Mouse (Mus musculus) testis, adult 2 months (tissue): Measurements from ENCODE around the gene Rad54l2. TPM values are rescaled to one million over a fixed set of nuclear protein-coding genes. Genes with fewer than 3 reads are reported as not detected.
A peak's percentile ranks its signal among the peaks of the same experiment; 100 is the strongest.

ENCODE experiments used
- H3K27ac ChIP-seq: fragments of 200-500 bp; 2 replicates; pipeline ENCODE4 v1.5.1; 2012; ENCODE audit warnings: low read depth, low read length; ENCODE audit not compliant: control insufficient read depth, insufficient read depth
- H3K27me3 ChIP-seq: fragments of 200-500 bp; 2 replicates; pipeline ENCODE4 v1.6.1; 2012; ENCODE audit warnings: mild to moderate bottlenecking, low read length, moderate library complexity; ENCODE audit not compliant: control insufficient read depth, insufficient read depth
- H3K36me3 ChIP-seq: fragments of 200-500 bp; 2 replicates; pipeline ENCODE4 v1.6.1; 2012; ENCODE audit warnings: mild to moderate bottlenecking, low read length; ENCODE audit not compliant: control insufficient read depth, insufficient read depth
- H3K4me1 ChIP-seq: fragments of 200-500 bp; 2 replicates; pipeline ENCODE4 v1.6.1; 2012; ENCODE audit warnings: low read length; ENCODE audit not compliant: control insufficient read depth, insufficient read depth
- H3K4me3 ChIP-seq: fragments of 200-500 bp; 2 replicates; pipeline ENCODE4 v1.5.1; 2012; ENCODE audit warnings: low read depth, mild to moderate bottlenecking, low read length, moderate library complexity, mixed read lengths; ENCODE audit not compliant: control insufficient read depth
- CTCF ChIP-seq: fragments of 200-500 bp; IDR thresholded peaks from 2 replicates; pipeline ENCODE4 v1.5.1; 2012; ENCODE audit warnings: low read depth, mild to moderate bottlenecking, inconsistent platforms, low read length, moderate library complexity; ENCODE audit not compliant: control insufficient read depth, insufficient read depth, insufficient replicate concordance
- POLR2A ChIP-seq: fragments of 200-500 bp; IDR thresholded peaks from 2 replicates; pipeline ENCODE4 v1.6.1; 2012; ENCODE audit warnings: low read depth, mild to moderate bottlenecking, inconsistent platforms, low read length, moderate library complexity; ENCODE audit not compliant: control insufficient read depth
- polyA plus RNA-seq: library from polyadenylated mRNA; depleted of rRNA; stranded (reverse); fragments of >200 nt; gene quantifications from 2 replicates; pipeline ENCODE4 v1.2.3, GENCODE M21; 2012

Rad54l2 gene
- polyA plus RNA-seq, 1 experiment, result 18.2 TPM

DNA sequence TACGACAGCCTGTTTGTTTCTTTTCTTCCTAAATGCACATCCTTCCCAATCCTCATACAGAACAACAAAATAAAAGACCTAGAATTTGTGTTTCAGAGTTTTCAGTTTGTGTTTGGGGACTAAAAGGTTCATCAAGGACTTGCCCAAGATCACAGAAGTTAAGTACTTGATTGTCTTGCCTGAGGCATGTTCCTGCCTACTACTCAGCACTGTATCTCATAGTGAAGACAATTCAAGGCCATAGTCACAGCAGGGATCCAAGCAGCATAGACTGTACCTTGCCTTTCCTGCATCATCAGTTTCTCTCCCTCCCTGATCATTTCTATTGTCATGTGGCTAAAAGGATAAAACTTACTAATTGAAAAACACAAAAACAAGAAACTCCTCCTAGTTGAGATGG lies 49.0 kb downstream of the Rad54l2 start:
- no peaks in the 10 kb centered on the region for H3K36me3 ChIP-seq

DNA sequence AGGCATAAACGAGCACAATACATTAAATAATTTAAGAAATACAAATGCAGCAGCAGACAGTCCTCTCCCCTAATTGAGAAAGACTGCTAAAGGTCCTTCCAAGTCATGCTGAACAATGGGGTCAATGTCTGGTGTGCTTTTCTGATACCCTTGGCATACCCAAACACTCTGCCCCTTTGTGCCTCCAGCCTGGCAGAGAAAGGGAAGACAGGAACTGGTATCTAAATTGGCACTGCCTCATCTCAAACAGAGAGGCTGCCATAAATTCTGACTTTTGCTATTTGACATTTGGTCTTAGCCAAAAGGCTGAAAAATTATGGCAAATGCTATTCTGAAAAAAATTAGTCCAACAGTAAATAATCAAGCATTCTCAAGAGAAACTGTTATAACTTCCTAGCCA lies 49.9 kb downstream of the Rad54l2 start:
- Histone ChIP-seq H3K4me1 (no peaks in the 10 kb centered on the region), H3K27ac (no peak overlapping the region), H3K27me3 (no peaks in the 10 kb centered on the region), H3K4me3 (no peak overlapping the region), H3K36me3 (no peaks in the 10 kb centered on the region)
- TF ChIP-seq CTCF (no peak), POLR2A (no peak)

More for the DNA sequence above, 49.0 kb downstream of the Rad54l2 start:
- Histone ChIP-seq H3K27me3 (no peaks in the 10 kb centered on the region), H3K27ac (no peak overlapping the region), H3K4me1 (no peaks in the 10 kb centered on the region), H3K4me3 (no peak overlapping the region)
- no peak for TF ChIP-seq POLR2A
- TF ChIP-seq CTCF, result no peak

DNA sequence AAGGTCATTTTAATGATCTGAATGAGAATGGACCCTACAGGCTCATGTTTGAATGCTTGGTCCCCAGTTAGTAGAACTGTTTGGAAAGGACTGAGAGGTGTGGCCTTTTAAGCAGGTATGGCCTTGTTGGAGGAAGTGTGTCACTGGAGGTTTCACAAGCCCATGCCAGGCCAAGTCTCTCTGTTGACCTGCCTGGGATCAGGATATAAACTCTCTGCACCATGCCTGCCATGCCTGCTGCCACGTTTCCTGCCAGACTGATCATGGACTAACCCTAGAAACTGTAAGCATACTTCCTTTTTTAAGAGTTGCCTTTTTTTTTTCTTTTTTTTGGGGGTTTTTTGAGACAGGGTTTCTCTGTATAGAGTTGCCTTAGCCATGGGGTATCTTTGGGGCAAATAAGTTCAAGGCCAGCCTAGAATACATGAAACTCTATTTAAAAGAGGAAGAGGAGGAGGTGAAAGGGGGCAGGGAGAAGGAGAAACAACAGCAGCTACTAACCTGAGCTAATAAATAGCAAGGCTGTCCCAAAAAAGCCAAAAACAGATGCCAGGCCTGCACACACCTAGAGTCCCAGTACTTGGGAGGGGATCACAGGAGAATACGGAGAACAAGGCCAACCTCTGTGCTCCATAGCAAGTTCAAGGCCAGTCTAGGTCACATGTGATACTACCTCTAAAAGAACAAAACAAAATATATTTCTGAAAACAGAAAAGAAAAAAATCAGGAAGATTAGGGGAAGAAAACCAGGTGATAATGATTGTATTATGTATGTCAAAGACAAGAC lies 50.6 kb downstream of the Rad54l2 start:
- Histone ChIP-seq H3K27ac (no peak overlapping the region), H3K36me3 (no peaks in the 10 kb centered on the region), H3K4me1 (no peaks in the 10 kb centered on the region), H3K4me3 (no peak overlapping the region), H3K27me3 (no peaks in the 10 kb centered on the region)
- TF ChIP-seq POLR2A, result no peak

DNA sequence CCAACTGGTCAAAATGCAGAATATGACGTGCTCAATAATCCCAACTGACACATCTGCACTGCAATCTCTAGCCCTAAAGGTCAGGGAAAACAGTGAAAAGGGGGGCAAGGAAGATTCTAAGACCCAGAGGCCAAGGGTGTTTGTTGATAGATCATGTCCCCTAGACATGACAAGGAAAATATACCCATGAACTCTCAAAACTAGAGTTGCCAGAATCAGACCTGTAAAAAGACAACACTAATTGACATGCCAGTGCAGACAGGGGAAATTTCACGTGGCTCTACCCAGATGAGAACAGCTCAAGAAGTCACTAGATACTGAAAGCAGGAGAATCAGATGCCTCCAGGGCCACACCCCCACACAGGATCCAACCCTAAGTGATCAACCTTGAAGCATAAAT lies 55.3 kb downstream of the Rad54l2 start:
- no peak overlapping the region for H3K27ac ChIP-seq
- H3K4me1 ChIP-seq, result no peaks in the 10 kb centered on the region
- H3K4me3 ChIP-seq, result no peak overlapping the region
- H3K27me3 ChIP-seq, result no peaks in the 10 kb centered on the region
- TF ChIP-seq CTCF (no peak), POLR2A (no peak)
- H3K36me3 ChIP-seq, result no peaks in the 10 kb centered on the region

DNA sequence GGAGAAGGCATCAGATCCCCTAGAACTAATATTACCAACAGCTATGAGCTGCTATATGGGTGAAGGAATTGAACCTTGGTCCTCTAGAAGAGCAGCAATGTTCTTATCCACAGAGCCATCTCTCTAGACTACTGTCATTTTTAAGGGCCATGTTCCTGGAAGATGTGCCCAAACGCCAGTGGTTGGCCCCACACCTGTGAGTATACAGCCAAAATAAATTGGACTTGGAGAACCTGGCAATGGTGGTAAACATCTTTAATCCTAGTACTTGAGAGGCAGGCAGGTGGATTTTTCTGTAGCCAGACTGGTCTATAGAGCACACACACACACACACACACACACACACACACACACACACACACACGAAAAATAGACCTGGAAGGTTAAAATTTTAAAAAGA lies 59.6 kb downstream of the Rad54l2 start:
- Histone ChIP-seq H3K4me3 (no peak overlapping the region), H3K27ac (no peak overlapping the region), H3K36me3 (no peaks in the 10 kb centered on the region), H3K27me3 (no peaks in the 10 kb centered on the region), H3K4me1 (no peaks in the 10 kb centered on the region)
- TF ChIP-seq POLR2A (no peak), CTCF (no peak)

DNA sequence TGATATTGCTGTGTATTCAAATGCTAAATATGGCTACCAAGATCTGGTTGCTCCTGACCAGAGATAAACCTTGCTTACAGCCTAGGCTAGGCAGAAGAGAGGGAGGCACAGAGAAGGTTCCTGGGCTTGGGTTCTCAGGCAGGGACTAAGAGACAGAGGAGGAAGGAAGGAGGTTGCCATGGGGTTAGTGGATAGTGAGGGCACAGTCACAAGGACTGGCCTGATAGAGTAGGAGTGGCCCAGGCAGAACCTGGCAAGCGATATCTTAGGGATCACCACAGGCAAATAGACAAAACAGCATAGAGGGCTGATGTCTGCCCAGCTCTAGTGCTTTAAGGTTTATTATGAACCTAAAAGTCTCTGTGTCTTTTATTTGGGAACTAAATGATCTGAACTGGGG lies 62.1 kb downstream of the Rad54l2 start:
- TF ChIP-seq POLR2A (no peak), CTCF (no peak)
- Histone ChIP-seq H3K36me3 (no peaks in the 10 kb centered on the region), H3K4me1 (no peaks in the 10 kb centered on the region), H3K27me3 (no peaks in the 10 kb centered on the region), H3K4me3 (no peak overlapping the region), H3K27ac (0 out of 2 replicates have a peak overlapping the region, but pooled peaks have one; percentile 8)

DNA sequence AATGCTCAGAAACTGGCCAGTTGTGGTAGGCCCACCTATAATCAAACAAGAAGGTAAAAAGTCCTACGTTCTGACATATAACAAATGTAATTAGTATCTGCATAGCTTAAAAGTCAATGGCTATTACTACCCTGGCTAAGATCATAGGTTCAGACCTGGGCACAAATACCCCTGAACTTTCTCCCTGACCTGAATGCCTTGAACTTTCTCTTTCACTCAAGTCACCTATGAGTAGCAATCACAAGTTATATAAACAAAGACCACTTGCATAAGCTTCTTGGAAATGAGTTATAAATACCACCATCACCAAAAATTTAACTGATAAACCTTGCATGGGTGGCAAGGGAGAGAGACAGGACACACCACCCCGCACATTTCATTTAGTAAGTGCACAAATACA lies 63.6 kb downstream of the Rad54l2 start:
- Histone ChIP-seq H3K27ac (no peak overlapping the region), H3K4me3 (no peak overlapping the region), H3K27me3 (no peaks in the 10 kb centered on the region), H3K4me1 (no peaks in the 10 kb centered on the region), H3K36me3 (0 out of 2 replicates have a peak, but pooled peaks cover 1% of the 10 kb centered on the region)
- TF ChIP-seq POLR2A (no peak), CTCF (no peak)
